Mouse (Mus musculus): ENCODE data around the gene Man2a2.

Man2a2 gene

GRCm38 (mm10) chr7:80340793-80341192 lies 30.4 kb downstream of the Man2a2 start, which contains the start of gene Unc45a:
Unc45a (minus strand) TSS chr7:80341005.
- in situ Hi-C loops (cut with MboI, MseI), result no loop called here

GRCm38 (mm10) chr7:80339793-80340628 lies 31.2 kb downstream of the Man2a2 start:
- in situ Hi-C loops (cut with MboI, MseI), result no loop called here

GRCm38 (mm10) chr7:80339371-80339770 lies 31.8 kb downstream of the Man2a2 start:
- in situ Hi-C loops (cut with MboI, MseI), result no loop called here

GRCm38 (mm10) chr7:80336932-80337331 lies 34.2 kb downstream of the Man2a2 start:
- in situ Hi-C loops (cut with MboI, MseI), result no loop called here

GRCm38 (mm10) chr7:80334848-80335247 lies 36.3 kb downstream of the Man2a2 start:
- in situ Hi-C loops (cut with MboI, MseI), result no loop called here

- in situ Hi-C loops (cut with MboI, MseI), result no loop called here
Observed at GRCm38 (mm10) chr7:80331433-80331832, 39.7 kb downstream of the Man2a2 start.

GRCm38 (mm10) chr7:80330278-80330677 lies 40.9 kb downstream of the Man2a2 start:
- in situ Hi-C loops (cut with MboI, MseI), result no loop called here

- in situ Hi-C loops (cut with MboI, MseI), result loop anchor here (5.0 kb wide), 2 partner anchors 51 to 634 kb away; no protein-coding TSS in a partner anchor
Observed at GRCm38 (mm10) chr7:80326076-80326475, 45.1 kb downstream of the Man2a2 start.

- in situ Hi-C loops (cut with MboI, MseI), result loop anchor here (5.0 kb wide), 2 partner anchors 52 to 633 kb away; no protein-coding TSS in a partner anchor
Observed at GRCm38 (mm10) chr7:80325292-80325868, 45.8 kb downstream of the Man2a2 start.

GRCm38 (mm10) chr7:80324816-80325119 lies 46.4 kb downstream of the Man2a2 start:
- in situ Hi-C loops (cut with MboI, MseI), result loop anchor here (5.0 to 25.0 kb wide), 3 partner anchors 53 to 862 kb away; partner anchors contain the start of gene Polg

- in situ Hi-C loops (cut with MboI, MseI), result loop anchor here (25.0 kb wide), 1 partner anchor 862 kb away; the partner anchor contains the start of gene Polg
Observed at GRCm38 (mm10) chr7:80324043-80324815, 46.9 kb downstream of the Man2a2 start, which contains the start of gene Rccd1. Rccd1 (minus strand) TSS chr7:80324454.

- in situ Hi-C loops (cut with MboI, MseI), result loop anchor here (25.0 kb wide), 1 partner anchor 861 kb away; the partner anchor contains the start of gene Polg
Observed at GRCm38 (mm10) chr7:80323336-80323735, 47.8 kb downstream of the Man2a2 start.

GRCm38 (mm10) chr7:80319846-80320496 lies 51.2 kb downstream of the Man2a2 start:
- in situ Hi-C loops (cut with MboI, MseI), result loop anchor here (25.0 kb wide), 1 partner anchor 858 kb away; the partner anchor contains the start of gene Polg

GRCm38 (mm10) chr7:80318670-80319069 lies 52.5 kb downstream of the Man2a2 start:
- in situ Hi-C loops (cut with MboI, MseI), result loop anchor here (25.0 kb wide), 1 partner anchor 856 kb away; the partner anchor contains the start of gene Polg

- in situ Hi-C loops (cut with MboI, MseI), result loop anchor here (25.0 kb wide), 1 partner anchor 855 kb away; the partner anchor contains the start of gene Polg
Observed at GRCm38 (mm10) chr7:80317439-80318115, 53.6 kb downstream of the Man2a2 start.

GRCm38 (mm10) chr7:80315733-80316132 lies 55.4 kb downstream of the Man2a2 start:
- in situ Hi-C loops (cut with MboI, MseI), result loop anchor here (25.0 kb wide), 1 partner anchor 853 kb away; the partner anchor contains the start of gene Polg

- in situ Hi-C loops (cut with MboI, MseI), result loop anchor here (25.0 kb wide), 1 partner anchor 848 kb away; the partner anchor contains the start of gene Polg
Observed at GRCm38 (mm10) chr7:80310771-80311170, 60.4 kb downstream of the Man2a2 start.

- in situ Hi-C loops (cut with MboI, MseI), result loop anchor here (25.0 kb wide), 1 partner anchor 845 kb away; the partner anchor contains the start of gene Polg
Observed at GRCm38 (mm10) chr7:80307766-80308165, 63.4 kb downstream of the Man2a2 start.

GRCm38 (mm10) chr7:80301522-80301921 lies 69.7 kb downstream of the Man2a2 start:
- in situ Hi-C loops (cut with MboI, MseI), result loop anchor here (25.0 kb wide), 1 partner anchor 839 kb away; the partner anchor contains the start of gene Polg

GRCm38 (mm10) chr7:80299568-80299967 lies 71.6 kb downstream of the Man2a2 start:
- in situ Hi-C loops (cut with MboI, MseI), result no loop called here

Measured in T-helper 2 cell (primary cell).